Mouse (Mus musculus): ENCODE results near the gene Cmss1. TPM values are rescaled to one million over a fixed set of nuclear protein-coding genes. Genes with fewer than 3 reads are reported as not detected.

Cmss1 gene
- total RNA-seq, 1 experiment from 2014 or later, result 80.5 TPM

DNA sequence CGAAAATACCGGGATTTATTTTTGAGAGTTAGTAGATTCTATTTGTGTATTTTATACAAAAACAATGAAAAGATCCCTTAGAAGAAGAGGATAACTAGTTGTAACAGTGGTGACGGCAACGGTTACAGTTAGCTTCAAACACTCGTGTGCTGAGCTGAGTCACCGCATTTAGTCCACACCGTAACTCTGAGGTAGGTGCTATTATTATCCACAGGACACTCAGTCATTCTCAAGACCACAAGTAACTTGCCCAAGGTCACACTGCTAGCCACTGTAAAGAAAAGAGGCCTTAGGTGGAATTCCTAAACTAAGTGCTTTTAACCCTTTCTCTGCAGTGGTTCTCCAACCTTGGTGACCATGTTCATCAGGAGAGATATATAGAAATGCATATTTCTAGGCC, 79.8 kb downstream of the Cmss1 start:
- no peak for ATAC-seq (replicated peaks; ENCODE audit: low read depth, poor library complexity, severe bottlenecking)

DNA sequence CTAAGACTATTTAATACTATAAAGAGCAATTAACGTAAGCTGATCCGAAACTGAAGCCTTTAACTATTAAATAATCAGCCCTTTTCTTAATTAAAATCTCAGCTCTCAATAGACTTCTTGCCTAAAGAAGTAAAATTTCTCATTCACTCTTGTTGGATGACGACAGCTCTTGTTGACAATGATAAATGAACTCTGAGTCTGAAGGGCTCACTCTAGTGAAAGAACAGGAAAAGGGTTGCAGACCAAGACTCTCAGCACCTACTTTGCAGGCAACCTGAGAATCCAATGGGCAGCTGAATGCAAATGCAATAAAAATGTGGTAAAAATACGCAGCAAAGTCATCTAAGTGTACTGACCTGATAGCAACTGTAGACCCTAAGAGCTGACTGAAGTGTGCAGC, 81.2 kb downstream of the Cmss1 start:
- no peak for ATAC-seq (replicated peaks; ENCODE audit: low read depth, poor library complexity, severe bottlenecking)

DNA sequence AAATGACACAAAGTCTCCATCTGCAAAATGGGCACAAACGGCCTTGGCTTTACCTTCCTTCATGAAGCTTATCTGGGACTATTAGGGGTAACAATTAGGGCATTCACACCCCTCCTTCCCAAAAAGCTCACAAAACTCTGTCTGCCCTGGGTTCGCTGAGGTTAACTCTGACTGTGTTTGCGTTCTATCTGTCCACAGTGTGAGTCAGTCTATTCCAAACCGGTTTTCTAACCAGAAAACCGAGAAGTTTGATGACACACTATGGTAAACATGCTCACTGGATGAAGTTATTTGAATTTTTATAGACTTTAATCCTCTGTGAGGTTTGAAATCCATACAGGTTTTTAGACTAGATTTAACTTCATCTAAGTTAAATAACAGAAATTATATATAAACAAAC, 81.6 kb downstream of the Cmss1 start:
- ATAC-seq (replicated peaks; ENCODE audit: low read depth, poor library complexity, severe bottlenecking), result no peak

DNA sequence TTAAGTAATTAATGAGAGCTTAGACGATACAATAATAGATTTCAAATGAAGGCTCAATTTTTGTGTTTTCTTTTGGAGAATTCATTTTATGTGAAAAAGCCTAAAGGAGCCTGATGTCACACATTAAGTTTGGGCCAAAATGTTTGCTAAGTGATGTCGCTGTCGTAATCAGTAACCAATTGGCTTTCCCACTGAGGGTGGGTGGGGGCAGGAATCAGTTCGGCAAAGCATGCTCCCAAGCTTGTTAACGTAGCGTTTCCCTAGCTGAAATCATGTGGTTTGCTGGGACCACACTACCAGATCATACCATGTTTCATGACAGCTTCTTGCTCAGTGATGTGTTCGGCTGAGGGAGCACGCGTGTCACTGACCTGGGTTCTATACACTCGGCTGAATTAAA, 91.0 kb downstream of the Cmss1 start:
- ATAC-seq (replicated peaks; ENCODE audit: low read depth, poor library complexity, severe bottlenecking), result no peak

DNA sequence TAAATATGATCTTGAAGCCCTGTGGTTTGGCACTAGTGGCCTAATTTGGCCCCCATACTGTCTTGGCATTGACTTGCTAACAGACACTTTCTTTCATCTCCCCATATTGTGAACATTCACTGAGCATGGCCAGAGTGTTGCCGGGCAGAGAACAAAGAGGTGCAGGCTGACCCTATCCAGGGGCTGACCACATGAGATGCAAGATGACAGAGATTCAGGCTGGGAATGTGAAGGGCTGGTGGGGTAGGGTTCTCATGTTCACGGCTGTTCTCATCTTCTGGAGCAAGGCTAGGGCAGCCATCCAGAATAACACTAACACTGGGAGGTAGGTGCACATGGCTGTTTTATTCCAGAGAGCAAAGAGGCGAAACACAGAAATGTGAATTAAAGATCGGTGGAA, 92.3 kb downstream of the Cmss1 start:
- no peak for ATAC-seq (replicated peaks; ENCODE audit: low read depth, poor library complexity, severe bottlenecking)

DNA sequence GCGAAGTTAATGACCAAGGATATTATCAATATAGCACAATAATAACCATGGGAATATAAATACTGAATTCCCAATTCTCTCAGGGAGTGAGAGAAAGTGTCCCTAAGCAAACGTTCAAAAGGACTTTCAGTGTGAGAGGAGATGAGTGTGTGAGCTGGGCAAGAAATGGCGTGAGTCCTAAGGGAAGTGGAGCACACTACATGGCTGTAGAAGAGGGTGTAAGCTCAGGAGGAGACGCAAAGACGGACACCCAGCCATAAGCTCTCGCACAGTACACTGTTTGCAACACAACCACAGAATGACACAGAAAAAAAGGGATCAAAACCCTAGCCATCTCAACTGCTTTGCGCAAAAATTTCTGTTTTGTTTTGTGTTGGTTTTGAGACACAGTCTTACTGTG, 93.1 kb downstream of the Cmss1 start:
- ATAC-seq (replicated peaks; ENCODE audit: low read depth, poor library complexity, severe bottlenecking), result no peak

DNA sequence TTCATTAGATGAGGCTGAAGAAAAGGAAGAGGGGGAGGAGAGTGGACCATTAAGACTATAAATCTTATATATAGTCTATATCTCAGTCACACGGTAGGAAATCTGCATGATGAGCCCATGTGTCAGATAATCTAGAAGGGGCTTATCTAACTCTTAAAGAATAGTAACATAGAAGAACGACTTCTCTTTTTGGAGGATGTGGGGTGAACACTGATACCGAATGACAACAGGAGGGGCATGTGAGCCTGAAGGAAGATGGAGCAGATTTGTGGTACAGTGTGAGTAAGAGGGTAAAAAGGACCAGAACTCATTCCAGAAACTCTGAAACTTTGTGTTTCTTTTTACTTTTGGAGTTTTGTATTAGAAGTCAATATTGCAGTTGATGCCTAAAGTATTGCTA, 97.6 kb downstream of the Cmss1 start:
- 0 out of 2 replicates have a peak, but pooled peaks have one; percentile 32 for ATAC-seq (replicated peaks; ENCODE audit: low read depth, poor library complexity, severe bottlenecking)

DNA sequence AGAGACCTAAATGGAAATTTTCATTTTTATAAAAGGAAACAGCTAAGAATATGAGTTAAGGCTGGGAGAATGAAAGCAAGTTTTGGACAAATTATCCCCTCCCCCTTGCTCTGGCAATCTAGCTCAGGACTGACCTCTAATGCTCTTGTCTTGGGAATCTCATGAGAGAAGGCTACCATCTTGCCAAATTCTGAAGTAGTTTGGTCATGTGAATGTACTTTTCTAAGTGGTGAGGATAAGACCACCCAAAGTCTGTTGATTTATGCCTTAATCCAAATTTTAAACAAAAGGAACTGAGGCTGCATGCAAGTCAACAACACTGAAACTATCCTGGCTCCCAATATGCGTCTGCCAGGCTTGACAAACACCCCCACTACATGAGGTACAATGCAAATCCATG, 98.3 kb downstream of the Cmss1 start:
- ATAC-seq (replicated peaks; ENCODE audit: low read depth, poor library complexity, severe bottlenecking), result no peak

DNA sequence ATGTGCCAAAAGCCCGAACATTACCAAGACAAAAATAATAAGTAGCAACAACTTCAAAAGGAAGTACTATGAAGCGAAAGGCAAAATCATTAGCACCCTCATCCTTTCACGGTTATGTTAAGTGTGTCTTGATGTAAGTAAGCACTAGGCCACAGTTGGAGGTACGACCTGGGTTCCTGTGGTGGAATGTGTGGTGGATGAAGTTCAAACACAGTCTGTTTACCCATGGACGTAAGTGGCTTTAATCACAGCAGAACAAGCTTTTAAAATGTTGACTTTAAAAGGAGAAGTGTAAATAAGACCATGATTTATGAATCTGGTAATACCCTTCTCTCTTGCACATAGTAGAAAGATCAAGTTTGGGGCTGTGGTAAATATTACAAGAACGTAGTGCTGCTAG, 100.5 kb downstream of the Cmss1 start:
- no peak for ATAC-seq (replicated peaks; ENCODE audit: low read depth, poor library complexity, severe bottlenecking)

DNA sequence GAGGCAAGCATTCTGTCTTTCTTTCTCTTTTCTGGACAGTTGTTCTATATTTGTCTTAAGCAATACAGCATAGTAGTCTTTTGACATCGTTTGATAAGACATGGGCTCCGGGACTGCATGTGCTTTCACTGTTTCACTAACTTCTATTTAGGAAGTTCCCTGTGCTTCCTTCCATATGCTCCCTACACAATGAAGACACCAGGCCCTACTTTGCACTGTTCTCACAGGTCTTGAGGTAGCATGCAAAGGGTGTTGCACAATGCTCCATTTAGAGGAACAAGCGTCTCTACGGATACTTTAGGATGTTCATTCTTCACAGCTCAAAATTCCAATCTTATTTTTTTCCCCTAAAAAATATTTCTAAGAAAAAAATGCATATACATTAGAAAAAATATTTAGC, 101.9 kb downstream of the Cmss1 start:
- no peak for ATAC-seq (replicated peaks; ENCODE audit: low read depth, poor library complexity, severe bottlenecking)

DNA sequence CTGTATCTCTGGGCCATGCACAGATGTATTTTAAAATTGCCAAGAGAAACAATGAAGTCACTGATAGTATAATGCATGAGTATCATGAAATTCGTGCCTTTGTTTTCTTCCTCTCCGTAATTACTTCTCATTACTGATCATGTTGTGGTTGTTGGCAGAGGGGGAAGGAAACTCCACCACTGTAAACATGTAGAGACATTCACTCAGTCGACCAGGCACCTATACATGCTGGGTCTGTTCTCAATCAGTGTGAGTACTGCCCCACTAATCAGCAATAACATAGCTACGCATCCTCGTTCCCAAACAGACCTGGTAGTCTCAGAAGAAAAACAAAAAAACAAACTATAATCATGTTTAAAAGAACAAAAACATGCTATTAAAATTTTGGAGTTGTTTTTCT, 103.9 kb downstream of the Cmss1 start:
- no peak for ATAC-seq (replicated peaks; ENCODE audit: low read depth, poor library complexity, severe bottlenecking)

DNA sequence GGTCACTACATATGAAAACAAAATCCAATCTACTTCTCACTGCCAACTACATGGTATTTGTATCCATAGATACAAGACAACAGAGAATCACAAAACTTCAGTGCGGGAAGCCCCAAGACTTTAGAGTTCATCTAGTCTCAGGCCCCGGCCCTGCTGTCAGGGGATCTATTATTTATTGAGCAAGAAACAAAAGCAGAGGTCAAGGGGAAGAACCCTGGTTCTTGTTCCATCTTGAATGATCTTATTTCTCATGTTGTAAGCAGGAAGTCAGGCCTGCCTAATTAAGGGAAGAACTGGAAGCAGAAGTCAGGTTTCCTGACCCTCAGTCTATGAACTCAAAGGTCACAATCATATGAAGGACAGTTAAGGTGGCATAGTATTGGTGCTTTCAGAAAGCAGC, 104.4 kb downstream of the Cmss1 start:
- ATAC-seq (replicated peaks; ENCODE audit: low read depth, poor library complexity, severe bottlenecking), result peak; percentile 56

DNA sequence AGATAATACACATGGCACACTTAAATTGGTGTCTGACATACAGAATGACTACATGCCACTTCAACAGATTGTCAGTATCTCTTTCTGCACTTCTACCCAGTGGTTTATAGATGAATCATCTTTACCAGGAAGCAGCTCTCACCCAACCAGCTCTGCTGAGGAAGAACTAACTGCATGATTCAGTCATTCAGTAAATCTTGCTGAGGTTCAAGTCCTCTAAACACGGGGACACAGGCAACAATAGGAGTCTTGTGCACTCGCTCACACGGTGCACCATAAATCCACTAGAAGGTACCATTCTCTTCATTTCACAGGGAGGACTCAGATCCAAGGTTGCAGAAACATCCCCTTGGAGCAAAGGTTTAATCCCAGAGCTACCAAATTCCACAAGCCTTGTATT, 105.8 kb downstream of the Cmss1 start:
- ATAC-seq (replicated peaks; ENCODE audit: low read depth, poor library complexity, severe bottlenecking), result no peak

DNA sequence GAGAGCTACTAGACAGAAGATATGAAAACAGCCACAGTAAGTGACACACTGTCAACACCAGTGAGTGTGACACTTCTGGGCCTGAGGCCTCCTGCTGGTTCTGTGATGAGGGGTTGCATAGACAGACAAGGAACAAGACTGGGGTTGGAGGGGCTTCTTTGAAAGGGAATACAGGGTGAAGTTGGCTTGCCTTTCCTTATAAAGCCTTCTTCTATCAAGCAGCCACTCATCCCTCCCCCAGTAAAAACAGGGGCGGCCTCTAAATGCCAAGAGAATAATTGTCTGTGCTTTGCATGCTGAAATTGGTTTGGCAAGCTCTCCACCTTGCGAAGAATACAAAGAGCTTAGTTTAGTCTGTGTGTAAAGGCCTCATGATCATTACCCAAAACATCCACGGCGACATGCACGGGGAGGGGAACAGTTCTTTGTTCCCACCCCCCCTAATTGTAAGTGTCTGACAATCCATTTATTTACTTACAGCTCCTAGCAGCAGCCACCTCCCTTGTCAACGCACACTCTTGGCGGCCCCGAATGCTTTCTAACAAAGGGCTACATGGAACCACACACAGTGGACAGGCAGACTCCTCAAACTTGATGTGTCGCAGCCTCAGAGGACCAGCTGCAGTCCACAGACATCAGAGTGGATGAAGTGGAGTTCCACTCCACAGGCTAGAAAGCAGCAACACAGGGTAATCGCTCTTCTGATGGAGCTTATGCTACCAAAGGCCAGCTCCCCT, 110.1 kb downstream of the Cmss1 start:
- ATAC-seq (replicated peaks; ENCODE audit: low read depth, poor library complexity, severe bottlenecking), result no peak

DNA sequence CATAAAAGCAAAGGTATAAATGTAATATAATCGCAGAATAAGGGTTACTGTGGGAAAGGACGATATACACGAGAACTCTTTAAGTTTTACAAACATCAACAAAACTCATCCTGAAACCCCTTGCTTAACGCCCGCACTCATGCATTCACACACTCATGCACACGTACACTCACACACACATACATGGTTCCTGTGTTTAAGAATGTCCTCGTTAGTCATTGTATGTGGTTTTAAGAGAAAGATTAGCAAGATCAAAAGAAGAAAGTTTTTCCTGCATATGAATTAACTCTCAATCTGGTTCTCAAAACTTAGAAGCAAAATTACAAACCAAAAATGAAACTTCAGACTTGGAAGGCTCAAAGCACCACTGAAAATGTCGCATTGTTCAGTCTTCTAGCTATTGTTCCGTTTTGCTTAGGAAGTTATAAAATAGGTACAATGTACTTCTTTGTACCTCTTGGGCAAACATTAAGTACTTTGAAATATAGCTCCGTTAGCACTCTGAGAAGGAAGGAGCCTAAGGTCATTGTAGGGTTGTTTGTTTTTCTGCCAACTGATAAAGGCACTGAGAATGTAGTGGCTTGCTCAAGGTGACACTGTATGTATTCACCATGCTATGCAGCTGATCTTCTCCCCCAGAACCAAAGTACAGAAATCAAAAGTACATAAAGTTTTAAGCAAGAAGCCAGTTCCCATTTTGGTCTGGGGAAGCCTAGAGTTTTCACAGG, 111.0 kb downstream of the Cmss1 start:
- no peak for ATAC-seq (replicated peaks; ENCODE audit: low read depth, poor library complexity, severe bottlenecking)

DNA sequence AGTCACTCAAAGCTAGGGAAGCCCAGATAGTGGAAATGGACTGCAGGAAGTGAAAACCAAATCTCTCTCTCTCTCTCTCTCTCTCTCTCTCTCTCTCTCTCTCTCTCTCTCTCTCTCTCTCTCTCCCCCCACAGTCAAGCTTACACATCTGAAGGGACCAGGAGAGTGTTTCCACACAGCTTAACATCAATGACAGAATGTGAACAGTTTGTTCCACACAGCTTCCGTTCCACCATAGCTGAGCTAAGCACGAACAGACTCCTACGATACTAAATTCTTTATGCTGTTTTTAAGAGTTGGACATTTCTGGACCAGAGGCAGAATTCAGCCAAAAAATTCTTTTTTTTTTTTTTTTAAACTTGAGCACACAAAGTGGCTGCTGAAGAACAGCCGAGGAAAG, 114.8 kb downstream of the Cmss1 start:
- ATAC-seq (replicated peaks; ENCODE audit: low read depth, poor library complexity, severe bottlenecking), result no peak

DNA sequence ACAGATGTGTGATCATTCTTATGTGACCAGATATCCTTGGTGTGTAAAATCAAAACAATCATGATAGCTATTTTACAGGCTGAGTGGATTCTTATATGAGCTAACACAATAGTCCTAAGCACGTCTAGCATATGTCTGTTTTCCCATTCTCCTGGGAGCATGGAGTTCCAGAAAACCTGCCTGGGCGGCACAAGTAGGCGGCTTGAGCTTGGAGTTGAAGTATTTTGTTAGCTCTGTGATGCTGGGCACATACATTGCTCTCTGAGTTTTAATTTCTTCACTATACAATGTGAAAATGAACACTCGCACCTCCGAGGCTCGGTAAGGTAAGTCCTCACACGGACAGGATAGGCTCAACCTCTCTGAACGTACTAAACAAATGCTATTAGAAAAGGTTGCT, 116.0 kb downstream of the Cmss1 start:
- ATAC-seq (replicated peaks; ENCODE audit: low read depth, poor library complexity, severe bottlenecking), result no peak

DNA sequence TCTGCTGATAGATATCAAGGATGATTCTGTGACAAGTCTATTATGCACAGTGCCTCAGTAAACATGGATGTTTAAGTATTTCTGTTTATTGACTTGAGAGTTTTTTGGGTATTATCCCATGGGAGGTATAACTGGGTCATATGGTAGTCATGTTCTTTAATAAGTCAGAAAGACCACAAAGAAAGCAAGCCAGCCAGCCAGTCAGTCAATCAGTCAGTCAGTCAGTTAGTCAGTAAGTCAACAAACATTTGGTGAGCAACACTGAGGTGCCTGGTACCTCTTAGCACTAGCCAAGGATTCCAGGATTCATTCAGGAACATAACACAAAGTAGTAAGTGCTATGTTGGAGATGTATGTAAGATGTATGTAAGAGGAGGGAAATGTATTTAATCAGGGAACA, 118.0 kb downstream of the Cmss1 start:
- ATAC-seq (replicated peaks; ENCODE audit: low read depth, poor library complexity, severe bottlenecking), result no peak

DNA sequence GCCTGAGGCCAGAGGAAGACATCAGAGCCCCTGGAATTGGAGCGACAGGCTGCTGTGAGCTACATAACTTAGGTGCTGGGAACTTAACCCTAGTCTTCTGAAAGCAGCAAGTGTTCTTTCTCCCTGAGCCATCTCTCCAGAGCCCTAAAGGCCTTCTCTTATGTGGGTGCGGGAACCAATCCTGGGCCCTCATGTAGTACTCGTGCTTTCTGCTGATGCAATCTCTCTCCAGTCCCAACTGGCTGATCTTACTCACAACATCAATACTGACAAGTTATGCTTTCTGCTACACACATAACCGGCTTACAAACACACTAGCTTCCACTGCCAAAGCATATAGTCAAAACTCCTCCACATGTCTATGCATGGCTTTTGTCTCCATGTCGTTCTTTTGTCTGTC, 120.4 kb downstream of the Cmss1 start:
- ATAC-seq (replicated peaks; ENCODE audit: low read depth, poor library complexity, severe bottlenecking), result no peak

DNA sequence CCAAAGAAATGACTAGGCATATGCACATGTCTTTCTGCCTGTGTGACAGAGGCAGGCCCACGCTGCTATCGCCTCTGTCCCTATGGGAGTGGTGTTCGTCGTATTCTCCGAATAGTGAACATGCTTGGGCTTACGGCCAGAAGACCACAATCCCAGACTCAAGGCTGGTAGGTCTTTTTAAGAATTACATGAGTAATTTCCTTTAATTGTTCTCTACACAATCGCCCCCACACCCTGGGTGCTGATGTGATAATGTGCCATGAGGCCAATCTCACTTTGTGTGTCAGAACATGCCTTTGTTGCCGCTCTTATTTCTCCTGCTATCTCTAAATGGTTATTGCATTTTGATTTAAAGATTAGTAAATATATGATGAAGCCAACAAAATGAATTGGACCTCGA, 121.4 kb downstream of the Cmss1 start:
- no peak for ATAC-seq (replicated peaks; ENCODE audit: low read depth, poor library complexity, severe bottlenecking)

DNA sequence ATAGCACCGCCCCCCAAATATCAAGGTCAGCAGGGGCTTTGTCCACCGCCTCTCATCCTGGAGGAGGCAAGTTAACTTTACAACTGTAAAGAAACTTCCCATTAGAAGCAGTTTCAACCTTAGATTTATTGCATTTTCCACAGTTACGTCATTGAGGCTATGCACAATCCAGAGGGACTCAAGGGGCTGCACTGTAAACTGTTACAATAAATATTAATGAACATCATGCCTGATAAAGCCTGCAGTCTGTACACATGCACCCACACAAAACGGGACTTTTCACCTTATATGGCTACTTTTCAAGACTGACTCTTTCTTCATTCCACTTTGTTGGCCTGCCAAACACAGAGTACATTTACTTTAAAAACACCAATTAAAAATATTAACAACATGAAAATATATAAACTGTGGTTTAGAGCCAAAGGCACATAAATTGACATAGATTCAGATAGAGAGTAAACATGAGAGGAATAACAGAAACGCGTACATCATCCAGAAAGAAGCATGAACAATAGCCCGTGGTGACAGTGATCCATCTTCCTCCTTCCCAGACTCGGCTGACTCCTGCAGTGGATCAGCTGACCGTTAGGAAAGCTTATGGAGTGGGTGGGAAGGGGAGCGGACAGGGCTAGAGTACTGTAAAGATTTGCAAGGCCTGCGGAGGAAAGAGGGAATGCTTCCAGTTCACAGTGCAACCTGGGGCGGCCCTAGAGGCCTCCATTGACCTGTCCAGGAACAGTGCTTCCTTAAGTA, 122.4 kb downstream of the Cmss1 start:
- ATAC-seq (replicated peaks; ENCODE audit: low read depth, poor library complexity, severe bottlenecking), result no peak
